ENCODE assay signal across 15 mouse cellular contexts in genomic region chr6:30732571-30733130, GRCm38 (mm10). TPM values are rescaled to one million over a fixed set of nuclear protein-coding genes. Genes with fewer than 3 reads are reported as not detected.
DNase-seq lines count a peak whose midpoint lies in the region; ATAC-seq and TF ChIP-seq lines count a peak whose summit lies in the region.
"Had no signal": no experiment of that assay in that cellular context is flagged by ENCODE, and none has a peak within 500 bp of the region (broad histone marks: within the 10 kb centered on the region; RNA-seq: fewer than 3 reads in every experiment).

No protein-coding gene starts in this region.

- 35% methylated on average over 18 of the region's 18 CpGs for WGBS in forebrain, embryonic 12.5 days
- WGBS in forebrain, embryonic 14.5 days: 52% methylated on average over 18 of the region's 18 CpGs
- 49% methylated on average over 18 of the region's 18 CpGs for WGBS in lung, embryonic 15.5 days
- WGBS in lung, adult 2 months: 74% methylated on average over 18 of the region's 18 CpGs
- WGBS in limb, embryonic 11.5 days: 51% methylated on average over 18 of the region's 18 CpGs

- ATAC-seq in forebrain, embryonic 12.5 days (ENCODE audit: low FRiP score): no peak
- ATAC-seq in forebrain, embryonic 14.5 days: no peak
- no peak for ATAC-seq in lung, embryonic 15.5 days (ENCODE audit: borderline replicate concordance, extremely low read depth, low FRiP score, low TSS enrichment)
- no peak for ATAC-seq in limb, embryonic 11.5 days (ENCODE audit: insufficient number of reproducible peaks, low FRiP score, low TSS enrichment, low read depth)

- TF ChIP-seq CTCF in lung, adult 2 months (IDR thresholded peaks at IDR 0.05; ENCODE audit: insufficient read depth, low read length): no peak
- no peak for TF ChIP-seq CTCF in gastrocnemius, adult 2 months (IDR thresholded peaks at IDR 0.05)

- peak overlapping the region; percentile 78 for H3K27ac ChIP-seq in forebrain, embryonic 12.5 days
- no peak overlapping the region for H3K27ac ChIP-seq in forebrain, embryonic 14.5 days (ENCODE audit: low read depth, low read length)
- peak overlapping the region; percentile 77; the same call in 1 of the 2 replicates for H3K27ac ChIP-seq in lung, embryonic 15.5 days
- no peak overlapping the region for H3K27ac ChIP-seq in limb, embryonic 11.5 days (replicated peaks; ENCODE audit: low read depth, low read length)
- no peak overlapping the region for H3K27ac ChIP-seq in gastrocnemius, adult 2 months

- no peaks in the 10 kb centered on the region; the same call in 1 of the 2 replicates for H3K27me3 ChIP-seq in forebrain, embryonic 12.5 days
- no peaks in the 10 kb centered on the region for H3K27me3 ChIP-seq in forebrain, embryonic 14.5 days (replicated peaks; ENCODE audit: control insufficient read depth, insufficient read depth, low read length)
- no peaks in the 10 kb centered on the region for H3K27me3 ChIP-seq in lung, embryonic 15.5 days
- H3K27me3 ChIP-seq in limb, embryonic 11.5 days (ENCODE audit: control insufficient read depth, insufficient read depth, low read length): no peaks in the 10 kb centered on the region

- DNase-seq in forebrain, embryonic 14.5 days (ENCODE audit: low spot score): no peak
- no peak for DNase-seq in lung, adult 2 months
- DNase-seq in R1 (ENCODE audit: low read depth, low spot score): peak; percentile 67
- DNase-seq in limb, embryonic 11.5 days (ENCODE audit: low spot score): no peak
- DNase-seq in gastrocnemius, adult 2 months: no peak
- DNase-seq in embryo, embryonic 10.5 days (ENCODE audit: low spot score): no peak
- DNase-seq: cerebellum, adult 8-10 months; heart, adult 18-20 months; kidney, postnatal 14 days; liver; lung, postnatal 14 days; right cerebral cortex, postnatal 4 days; thymus, postnatal 25 days had no signal

- peaks cover 35% of the 10 kb centered on the region for H3K4me1 ChIP-seq in forebrain, embryonic 12.5 days
- peaks cover 11% of the 10 kb centered on the region for H3K4me1 ChIP-seq in forebrain, embryonic 14.5 days (ENCODE audit: control insufficient read depth, insufficient read depth, low read length)
- peaks cover 34% of the 10 kb centered on the region for H3K4me1 ChIP-seq in lung, embryonic 15.5 days
- no peaks in the 10 kb centered on the region for H3K4me1 ChIP-seq in lung, adult 2 months (ENCODE audit: control insufficient read depth, insufficient read depth, low read length)
- H3K4me1 ChIP-seq in limb, embryonic 11.5 days (ENCODE audit: control insufficient read depth, insufficient read depth, low read length): peaks cover 5% of the 10 kb centered on the region; the same call in 1 of the 2 replicates

- intact Hi-C loops in gastrocnemius, adult 2 months (cut with DNase I): no loop called here

- peaks cover 28% of the 10 kb centered on the region for H3K9me3 ChIP-seq in forebrain, embryonic 12.5 days
- peaks cover 12% of the 10 kb centered on the region for H3K9me3 ChIP-seq in forebrain, embryonic 14.5 days (replicated peaks; ENCODE audit: control insufficient read depth, low read length)
- peaks cover 15% of the 10 kb centered on the region for H3K9me3 ChIP-seq in lung, embryonic 15.5 days
- peaks cover 10% of the 10 kb centered on the region; the same call in 1 of the 2 replicates for H3K9me3 ChIP-seq in limb, embryonic 11.5 days (ENCODE audit: control insufficient read depth, low read length)

- no peak overlapping the region for H3K4me3 ChIP-seq in forebrain, embryonic 12.5 days (replicated peaks)
- H3K4me3 ChIP-seq in forebrain, embryonic 14.5 days (ENCODE audit: low read depth, low read length): no peak overlapping the region
- H3K4me3 ChIP-seq in lung, embryonic 15.5 days: no peak overlapping the region
- H3K4me3 ChIP-seq in lung, adult 2 months (replicated peaks; ENCODE audit: extremely low read depth, low read depth, low read length): no peak overlapping the region
- no peak overlapping the region for H3K4me3 ChIP-seq in limb, embryonic 11.5 days (ENCODE audit: low read depth, low read length)
- H3K4me3 ChIP-seq in gastrocnemius, adult 2 months: no peak overlapping the region

- TF ChIP-seq POLR2A in lung, adult 2 months (IDR thresholded peaks at IDR 0.05; ENCODE audit: borderline replicate concordance, extremely low read depth, low read depth, low read length): no peak

- H3K4me2 ChIP-seq in forebrain, embryonic 12.5 days: peak overlapping the region; percentile 6; the same call in 1 of the 2 replicates
- no peak overlapping the region for H3K4me2 ChIP-seq in forebrain, embryonic 14.5 days (ENCODE audit: low read length)
- H3K4me2 ChIP-seq in lung, embryonic 15.5 days: no peak overlapping the region
- H3K4me2 ChIP-seq in limb, embryonic 11.5 days (ENCODE audit: low read depth, severe bottlenecking): no peak overlapping the region

- no peaks in the 10 kb centered on the region for H3K36me3 ChIP-seq in forebrain, embryonic 12.5 days (replicated peaks)
- no peaks in the 10 kb centered on the region for H3K36me3 ChIP-seq in forebrain, embryonic 14.5 days (ENCODE audit: control insufficient read depth, insufficient read depth, low read length)
- H3K36me3 ChIP-seq in lung, embryonic 15.5 days: no peaks in the 10 kb centered on the region
- no peaks in the 10 kb centered on the region for H3K36me3 ChIP-seq in limb, embryonic 11.5 days (ENCODE audit: control insufficient read depth, insufficient read depth, low read length)

- peak overlapping the region; percentile 17; the same call in 1 of the 2 replicates for H3K9ac ChIP-seq in forebrain, embryonic 12.5 days
- H3K9ac ChIP-seq in forebrain, embryonic 14.5 days (ENCODE audit: low read length): no peak overlapping the region
- no peak overlapping the region for H3K9ac ChIP-seq in lung, embryonic 15.5 days
- peak overlapping the region; percentile 32; the same call in 1 of the 2 replicates for H3K9ac ChIP-seq in limb, embryonic 11.5 days (ENCODE audit: low read length)

RNA-seq across cellular contexts. Expression of gene Mest, which starts 9.3 kb away (rescaled TPM):
- polyA plus RNA-seq in forebrain, embryonic 12.5 days (2016; fragmentation: Nextera tagmentation; extraction: Ambion mirVana): 802 and 947 TPM in 2 replicates
- 409 and 464 TPM in 2 replicates for polyA plus RNA-seq in forebrain, embryonic 14.5 days (2014; fragmentation: Nextera tagmentation; extraction: Ambion mirVana)
- polyA plus RNA-seq in lung, embryonic 15.5 days (2015; fragmentation: Nextera tagmentation; extraction: Ambion mirVana): 1,436 and 1,497 TPM in 2 replicates
- 108 and 160 TPM in 2 replicates for polyA plus RNA-seq in lung, adult 2 months (2012; rRNA removed)
- 2,834 and 2,987 TPM in 2 replicates for polyA plus RNA-seq in limb, embryonic 11.5 days (2014; fragmentation: Nextera tagmentation; extraction: Ambion mirVana)
- total RNA-seq in gastrocnemius, adult 2 months (2021): 1 to 10 TPM; 1.6 to 2.4 TPM

RNA-seq across cellular contexts. Expression of gene Cep41, which starts 39.1 kb away (rescaled TPM):
- 23.3 and 25.1 TPM in 2 replicates for polyA plus RNA-seq in forebrain, embryonic 12.5 days (2016; fragmentation: Nextera tagmentation; extraction: Ambion mirVana)
- polyA plus RNA-seq in forebrain, embryonic 14.5 days (2014; fragmentation: Nextera tagmentation; extraction: Ambion mirVana): 15.6 and 16.6 TPM in 2 replicates
- polyA plus RNA-seq in lung, embryonic 15.5 days (2015; fragmentation: Nextera tagmentation; extraction: Ambion mirVana): 12.1 and 13.0 TPM in 2 replicates
- polyA plus RNA-seq in lung, adult 2 months (2012; rRNA removed): 3.7 and 4.6 TPM in 2 replicates
- polyA plus RNA-seq in limb, embryonic 11.5 days (2014; fragmentation: Nextera tagmentation; extraction: Ambion mirVana): 43.2 and 48.9 TPM in 2 replicates
- 1 to 10 TPM in 1 of 2 experiments, under 1 TPM in 1; 0.20 to 1.6 TPM for total RNA-seq in gastrocnemius, adult 2 months (2021)

Comparison
In these comparisons a context has a peak if more than half of its experiments do, and no peak if none do; other contexts are left out.
1. H3K27ac ChIP-seq: peak in forebrain, embryonic 12.5 days (single experiment) and lung, embryonic 15.5 days (single experiment); none in forebrain, embryonic 14.5 days (single experiment), limb, embryonic 11.5 days (single experiment) and gastrocnemius, adult 2 months (single experiment).
2. H3K9ac ChIP-seq: peak in forebrain, embryonic 12.5 days (single experiment) and limb, embryonic 11.5 days (single experiment); none in forebrain, embryonic 14.5 days (single experiment) and lung, embryonic 15.5 days (single experiment).